Mouse (Mus musculus): Measurements from ENCODE around the gene Cul7.

The Cul7 gene

DNA sequence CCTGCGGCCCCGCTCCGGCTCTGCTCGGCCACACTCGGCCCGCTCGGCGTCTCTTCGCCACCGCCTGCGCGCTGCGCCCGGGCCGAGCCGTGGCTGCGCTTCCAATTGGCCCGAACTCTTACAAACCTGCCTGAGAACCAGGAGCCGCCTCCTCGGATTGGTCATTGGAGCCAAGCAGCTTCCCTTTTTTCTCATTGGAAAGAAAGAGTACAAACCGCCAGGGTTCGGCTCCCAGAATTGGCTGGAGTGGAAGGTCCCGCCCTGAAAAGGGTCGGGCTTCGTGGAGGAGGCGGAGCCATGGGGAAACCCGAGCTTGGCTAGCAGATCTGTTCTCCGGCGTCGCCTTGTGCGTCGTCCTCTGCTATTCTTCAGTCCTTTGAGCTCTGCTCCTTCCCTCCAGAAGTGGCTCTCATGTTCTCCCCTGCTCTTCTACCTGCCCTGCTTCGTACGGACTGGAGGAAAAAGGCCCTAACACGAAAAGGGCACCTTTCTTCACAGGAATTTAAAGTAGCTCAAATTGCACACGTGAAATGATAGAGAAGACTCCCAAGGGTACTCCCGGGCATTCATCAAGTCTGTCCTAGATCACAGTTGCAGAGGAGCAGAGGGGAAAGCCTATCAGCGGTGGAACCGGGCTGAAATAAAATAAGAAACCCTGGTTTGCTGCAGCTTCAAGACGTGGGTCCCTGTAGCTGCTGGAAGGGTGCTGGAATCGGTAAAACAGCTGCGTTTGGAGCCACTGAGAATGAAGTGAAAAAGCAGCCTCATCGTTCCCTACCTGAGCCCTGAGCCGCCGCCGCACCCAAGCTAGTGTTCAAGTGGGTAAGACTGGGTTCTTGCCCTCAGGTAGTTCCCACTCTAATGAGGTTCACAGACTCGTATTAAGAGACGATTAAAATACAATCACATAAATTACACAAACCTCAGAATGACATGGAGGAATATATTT lies 55.0 kb downstream of the Cul7 start, which contains the start of gene Ppp2r5d:
Gene Ppp2r5d (minus strand): TSS at position 225 of the 949 bp plus-strand sequence.
- peak; percentile 99 for DNase-seq

DNA sequence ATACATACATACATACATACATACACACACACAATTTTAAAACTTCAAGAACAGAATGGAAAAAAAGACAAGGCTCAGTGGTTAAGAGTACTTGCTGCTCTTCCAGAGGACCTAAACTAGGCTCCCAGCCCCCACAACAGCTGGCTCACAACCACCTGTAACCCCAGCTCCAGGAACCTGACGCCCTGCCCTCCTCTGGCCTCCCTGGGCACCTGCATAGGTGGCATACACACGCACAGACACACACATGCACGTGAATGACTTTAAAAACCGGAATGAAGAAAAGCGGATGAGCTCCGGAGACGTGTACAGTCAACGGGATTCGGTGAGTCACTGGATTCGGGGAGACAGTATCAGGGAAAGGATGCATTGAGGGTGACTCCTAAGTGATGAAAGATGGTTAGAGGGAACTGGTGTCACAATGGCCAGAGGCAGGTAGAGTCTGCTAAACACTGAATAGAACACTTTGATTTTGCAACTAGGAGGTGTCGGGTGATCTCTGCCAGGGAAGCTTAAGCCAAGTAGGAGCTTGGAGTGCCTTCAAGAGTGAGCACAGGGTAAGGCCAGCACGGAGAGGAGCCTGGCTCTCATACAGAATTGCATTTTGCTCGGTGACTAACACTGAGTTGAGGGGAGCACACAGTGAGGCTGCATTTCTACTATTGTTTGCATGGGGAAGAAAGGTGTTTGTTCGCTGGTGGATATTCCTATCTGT lies 56.4 kb downstream of the Cul7 start:
- no peak for DNase-seq

DNA sequence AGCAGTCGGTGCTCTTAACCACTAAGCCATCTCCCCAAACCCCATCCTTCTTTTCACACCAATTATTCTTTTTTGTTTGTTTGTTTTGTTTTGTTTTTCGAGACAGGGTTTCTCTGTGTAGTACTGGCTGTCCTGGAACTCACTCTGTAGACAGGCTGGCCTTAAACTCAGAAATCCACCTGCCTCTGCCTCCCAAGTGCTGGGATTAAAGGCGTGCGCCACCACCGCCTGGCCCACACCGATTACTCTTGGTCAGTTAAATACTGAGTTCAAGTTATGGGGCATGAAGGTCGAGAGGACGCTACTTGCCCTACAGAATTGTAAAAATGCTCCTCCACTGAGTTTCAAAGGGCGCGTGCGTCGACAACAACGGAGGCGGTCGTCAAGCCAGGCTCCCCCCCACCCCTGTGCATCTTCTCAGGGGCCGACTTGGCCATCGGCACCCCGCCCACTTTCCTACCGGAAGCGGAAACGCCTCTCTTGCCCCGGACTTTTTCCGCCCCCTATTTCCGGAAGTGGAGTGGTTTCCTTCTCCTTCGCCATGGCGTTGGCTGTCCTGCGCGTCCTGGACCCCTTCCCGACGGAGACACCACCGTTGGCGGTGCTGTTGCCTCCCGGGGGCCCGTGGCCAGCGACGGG lies 60.9 kb downstream of the Cul7 start, which contains the start of gene Pex6:
Gene Pex6 (plus strand): TSS at position 505 of the 639 bp plus-strand sequence.
- peak; percentile 94 for DNase-seq

DNA sequence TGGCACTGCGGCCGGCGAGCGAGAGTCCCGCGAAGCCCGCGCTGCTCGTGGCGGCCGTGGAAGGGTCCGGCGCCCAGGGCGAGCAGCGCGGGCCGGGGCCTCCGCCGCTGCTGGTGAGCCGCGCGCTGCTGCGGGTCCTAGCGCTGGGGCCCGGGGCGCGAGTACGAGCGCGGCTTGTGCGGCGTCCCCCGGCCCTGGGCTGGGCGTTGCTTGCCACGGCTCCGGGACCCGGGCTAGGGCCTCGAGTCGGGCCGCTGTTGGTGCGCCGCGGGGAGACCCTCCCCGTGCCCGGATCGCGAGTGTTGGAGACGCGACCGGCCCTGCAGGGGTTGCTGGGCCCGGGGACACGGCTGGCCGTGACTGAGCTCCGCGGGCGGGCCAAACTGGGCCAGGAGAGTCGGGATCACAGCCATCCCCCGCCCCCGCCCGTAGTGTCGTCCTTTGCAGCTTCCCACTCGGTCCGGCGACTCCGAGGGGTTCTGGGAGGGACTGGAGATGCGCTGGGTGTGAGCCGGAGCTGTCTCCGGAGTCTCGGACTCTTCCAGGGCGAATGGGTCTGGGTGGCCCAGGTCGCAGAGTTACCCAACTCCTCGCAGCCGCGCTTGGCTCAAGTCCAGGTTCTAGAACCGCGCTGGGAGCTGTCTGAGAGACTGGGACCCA lies 61.6 kb downstream of the Cul7 start:
- peak; percentile 51 for DNase-seq

DNA sequence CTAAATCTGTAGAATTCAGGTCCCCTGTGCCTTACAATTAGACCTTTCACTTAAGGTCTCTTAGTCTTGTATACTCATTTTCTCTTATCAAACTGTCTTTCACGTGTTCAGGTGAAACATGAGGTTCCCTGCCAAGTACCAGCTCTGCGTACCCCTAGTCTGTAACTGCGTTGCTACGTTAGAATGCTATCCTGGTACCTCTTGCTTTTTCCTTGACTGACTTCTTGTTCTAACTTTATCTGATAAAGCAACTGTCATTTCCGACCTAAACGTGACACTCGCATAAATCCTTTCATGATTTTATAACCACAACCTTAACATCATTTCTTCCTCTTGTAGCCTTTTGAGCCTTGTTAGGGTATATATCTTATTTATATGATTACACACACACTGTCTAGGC lies 62.3 kb downstream of the Cul7 start:
- DNase-seq: no peak

DNA sequence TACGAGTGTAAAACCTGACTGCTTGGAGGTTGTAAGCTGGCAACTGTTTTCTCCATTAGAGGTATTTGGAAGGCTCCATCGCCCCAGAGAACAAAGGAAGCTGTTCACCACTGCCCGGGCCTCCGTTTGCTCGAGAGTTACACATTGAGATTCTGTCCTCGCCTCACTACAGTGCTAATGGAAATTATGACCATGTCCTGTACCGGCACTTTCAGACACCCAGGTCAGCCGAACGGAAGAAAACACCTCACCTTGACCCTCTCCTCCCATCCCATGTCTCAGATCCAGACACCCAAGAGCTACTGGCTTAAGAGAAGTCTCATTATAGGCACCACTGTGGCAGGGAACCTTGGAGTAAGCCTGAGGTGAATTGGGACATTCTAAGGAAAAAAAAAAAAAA lies 63.7 kb downstream of the Cul7 start:
- no peak for DNase-seq

Measured in kidney, adult 9 months (tissue).